Mouse (Mus musculus) hindbrain, embryonic 13.5 days (tissue): Measurements from ENCODE around the gene Evx2. TPM values are rescaled to one million over a fixed set of nuclear protein-coding genes. Genes with fewer than 3 reads are reported as not detected.

Experiments used
- ATAC-seq: fragments of 200-750 bp; cut with Nextera tagmentation; 2 replicates; pipeline ENCODE4 v1.8.0; 2017; ENCODE audit warnings: moderate TSS enrichment; ENCODE audit not compliant: low FRiP score
- H3K27ac ChIP-seq: fragments of 300-500 bp; sonication (generic); 2 replicates; pipeline ENCODE4 v1.5.1; 2015; ENCODE audit warnings: inconsistent platforms, mild to moderate bottlenecking, moderate library complexity
- H3K27me3 ChIP-seq: fragments of 300-500 bp; sonication (generic); 2 replicates; pipeline ENCODE4 v1.6.1; 2015; ENCODE audit warnings: mild to moderate bottlenecking, inconsistent platforms
- H3K36me3 ChIP-seq: fragments of 300-500 bp; sonication (generic); 2 replicates; pipeline ENCODE4 v1.6.1; 2015; ENCODE audit warnings: mild to moderate bottlenecking, inconsistent platforms
- H3K4me1 ChIP-seq: fragments of 300-500 bp; sonication (generic); replicated peaks from 2 replicates; pipeline ENCODE4 v1.6.1; 2015; ENCODE audit warnings: inconsistent platforms
- H3K4me2 ChIP-seq: fragments of 300-500 bp; sonication (generic); 2 replicates; pipeline ENCODE4 v1.6.1; 2015; ENCODE audit warnings: inconsistent platforms, mild to moderate bottlenecking, moderate library complexity
- H3K4me3 ChIP-seq: fragments of 300-500 bp; sonication (generic); 2 replicates; pipeline ENCODE4 v1.5.1; 2015; ENCODE audit warnings: mild to moderate bottlenecking, inconsistent platforms
- H3K9ac ChIP-seq: fragments of 300-500 bp; sonication (generic); 2 replicates; pipeline ENCODE4 v1.6.1; 2015; ENCODE audit warnings: mild to moderate bottlenecking, inconsistent platforms
- H3K9me3 ChIP-seq: fragments of 300-500 bp; sonication (generic); 2 replicates; pipeline ENCODE4 v1.6.1; 2016; ENCODE audit warnings: inconsistent platforms
- WGBS: fragments of 180-500 bp; shearing (Covaris S2); methylation state at CpG from one replicate; pipeline ENCODE4 v1.1.7; 2015; 5-methylcytosine and 5-hydroxymethylcytosine counted together
- polyA plus RNA-seq: library from polyadenylated mRNA; unstranded; fragments of >200 nt; fragmentation: Nextera tagmentation; extraction: Ambion mirVana; gene quantifications from 2 replicates; pipeline ENCODE4 v1.2.1, GENCODE M21; 2015

Evx2 gene
- polyA plus RNA-seq: 1.3 and 1.6 TPM in 2 replicates

DNA sequence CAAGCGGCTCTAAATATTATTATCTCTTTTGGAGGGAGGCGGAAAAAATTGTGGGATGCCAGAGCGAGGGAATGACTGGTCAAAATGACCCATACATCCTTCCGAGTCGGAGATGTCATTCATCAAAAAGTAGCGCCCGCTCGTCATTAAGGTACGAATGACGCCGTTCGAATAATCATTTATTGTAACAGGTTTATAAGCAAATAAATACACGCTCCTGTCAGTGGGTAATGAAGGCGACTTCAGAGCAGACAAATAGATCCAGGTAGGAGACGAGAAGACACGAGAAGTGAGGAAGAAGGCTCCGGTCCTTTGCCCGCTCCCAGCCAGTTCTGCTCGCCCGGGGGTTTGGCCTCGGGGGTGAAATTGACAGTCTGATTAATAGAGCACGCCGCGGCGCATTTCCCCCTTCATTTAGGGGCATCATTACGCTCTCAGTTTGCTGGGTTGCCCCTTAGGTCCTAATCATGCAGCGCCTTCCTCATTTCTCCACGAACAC lies at the start of gene Evx2:
Gene Evx2, minus strand, starts transcription at position 51 of the 499 bp plus-strand sequence.
- Histone ChIP-seq H3K4me3 (peak within 1 kb of the TSS; percentile 36), H3K9me3 (no peaks in the 10 kb centered on the region), H3K9ac (peak within 1 kb of the TSS; percentile 68), H3K27ac (peak within 1 kb of the TSS; percentile 81), H3K4me1 (peaks cover 18% of the 10 kb centered on the region), H3K4me2 (peak within 1 kb of the TSS; percentile 29), H3K27me3 (peaks cover 97% of the 10 kb centered on the region), H3K36me3 (no peaks in the 10 kb centered on the region)
- ATAC-seq: no peak
- WGBS: 1% methylated on average over 28 of the region's 28 CpGs

DNA sequence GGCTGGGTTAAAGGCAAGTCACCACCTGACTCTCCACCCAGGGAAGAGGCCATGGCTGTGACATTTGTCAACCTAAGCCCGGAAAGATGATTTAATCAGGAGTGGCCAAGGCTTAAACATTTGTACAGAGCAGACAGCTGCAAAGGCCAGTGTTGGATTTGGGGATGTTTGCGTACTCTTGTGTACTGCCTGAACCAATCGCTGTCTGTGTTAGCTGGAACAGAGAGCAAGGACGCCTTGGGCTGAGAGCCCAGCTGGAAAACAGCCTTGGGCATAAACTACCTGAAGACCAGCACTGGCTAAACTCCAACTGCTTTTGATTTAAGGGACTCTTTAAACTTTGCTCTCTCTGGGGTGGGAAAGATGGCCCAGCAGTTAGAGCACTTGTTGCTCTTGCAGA lies 49.3 kb upstream of the Evx2 start:
- H3K4me3 ChIP-seq: no peak overlapping the region
- peaks cover 96% of the 10 kb centered on the region for H3K27me3 ChIP-seq
- H3K4me2 ChIP-seq: no peak overlapping the region
- no peak overlapping the region for H3K9ac ChIP-seq
- peaks cover 18% of the 10 kb centered on the region for H3K4me1 ChIP-seq
- no peak overlapping the region for H3K27ac ChIP-seq
- no peak for ATAC-seq
- H3K9me3 ChIP-seq: no peaks in the 10 kb centered on the region
- WGBS: 7% methylated on average over 4 of the region's 4 CpGs
- H3K36me3 ChIP-seq: no peaks in the 10 kb centered on the region

DNA sequence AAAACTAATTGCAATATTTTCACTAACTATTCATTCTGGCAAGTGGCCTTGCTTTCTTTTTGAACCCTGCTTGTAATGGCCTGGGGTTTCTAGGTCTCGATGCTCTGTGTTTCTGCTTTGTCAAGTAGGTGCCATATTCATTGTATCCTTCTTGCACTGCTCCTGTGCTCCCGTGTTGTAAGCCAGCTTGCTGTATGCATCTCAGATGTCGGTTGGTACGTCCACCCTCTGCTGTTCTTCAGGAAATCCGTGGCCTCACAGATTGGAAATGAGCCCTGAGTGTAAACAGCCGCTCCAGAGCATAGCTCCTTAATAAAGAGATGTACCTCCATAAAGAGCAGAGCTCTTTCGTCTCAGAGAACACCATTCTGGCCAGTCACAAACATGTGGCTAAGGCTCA lies 48.2 kb upstream of the Evx2 start:
- Histone ChIP-seq H3K27ac (no peak overlapping the region), H3K9me3 (no peaks in the 10 kb centered on the region), H3K4me2 (0 out of 2 replicates have a peak overlapping the region, but pooled peaks have one; percentile 4), H3K4me1 (peaks cover 18% of the 10 kb centered on the region), H3K9ac (no peak overlapping the region), H3K36me3 (no peaks in the 10 kb centered on the region), H3K4me3 (peak overlapping the region; percentile 7; the same call in 1 of the 2 replicates), H3K27me3 (peaks cover 97% of the 10 kb centered on the region)
- no peak for ATAC-seq
- 9% methylated on average over 7 of the region's 7 CpGs for WGBS

DNA sequence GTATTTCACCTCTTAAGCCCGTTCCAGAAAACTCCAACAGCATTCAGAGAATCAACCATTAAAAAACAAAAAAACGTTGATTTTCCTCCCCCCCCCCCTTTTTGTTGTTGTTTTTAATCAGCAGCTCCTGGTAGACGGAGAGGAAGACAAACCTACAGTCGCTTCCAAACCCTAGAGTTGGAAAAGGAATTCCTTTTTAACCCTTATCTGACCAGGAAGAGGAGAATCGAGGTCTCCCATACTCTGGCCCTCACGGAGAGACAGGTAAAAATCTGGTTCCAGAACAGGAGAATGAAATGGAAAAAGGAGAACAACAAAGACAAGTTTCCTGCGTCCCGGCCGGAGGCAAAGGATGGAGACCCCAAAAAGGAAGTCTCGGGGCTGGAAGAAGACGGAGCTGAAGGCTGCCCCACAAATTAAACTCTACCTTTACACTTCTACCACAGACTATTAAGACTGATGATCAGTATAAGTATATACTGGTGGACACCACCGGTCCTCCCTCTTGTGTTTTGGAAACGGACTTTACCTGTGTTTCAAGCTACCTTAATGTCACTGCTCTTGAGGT lies 47.1 kb upstream of the Evx2 start:
- H3K27me3 ChIP-seq: peaks cover 95% of the 10 kb centered on the region
- H3K36me3 ChIP-seq: no peaks in the 10 kb centered on the region
- no peak for ATAC-seq
- H3K4me3 ChIP-seq: peak overlapping the region; percentile 2; the same call in 1 of the 2 replicates
- H3K4me2 ChIP-seq: 0 out of 2 replicates have a peak overlapping the region, but pooled peaks have one; percentile 11
- H3K9me3 ChIP-seq: no peaks in the 10 kb centered on the region
- no peak overlapping the region for H3K27ac ChIP-seq
- peaks cover 11% of the 10 kb centered on the region for H3K4me1 ChIP-seq
- H3K9ac ChIP-seq: no peak overlapping the region
- WGBS: 3% methylated on average over 13 of the region's 13 CpGs

DNA sequence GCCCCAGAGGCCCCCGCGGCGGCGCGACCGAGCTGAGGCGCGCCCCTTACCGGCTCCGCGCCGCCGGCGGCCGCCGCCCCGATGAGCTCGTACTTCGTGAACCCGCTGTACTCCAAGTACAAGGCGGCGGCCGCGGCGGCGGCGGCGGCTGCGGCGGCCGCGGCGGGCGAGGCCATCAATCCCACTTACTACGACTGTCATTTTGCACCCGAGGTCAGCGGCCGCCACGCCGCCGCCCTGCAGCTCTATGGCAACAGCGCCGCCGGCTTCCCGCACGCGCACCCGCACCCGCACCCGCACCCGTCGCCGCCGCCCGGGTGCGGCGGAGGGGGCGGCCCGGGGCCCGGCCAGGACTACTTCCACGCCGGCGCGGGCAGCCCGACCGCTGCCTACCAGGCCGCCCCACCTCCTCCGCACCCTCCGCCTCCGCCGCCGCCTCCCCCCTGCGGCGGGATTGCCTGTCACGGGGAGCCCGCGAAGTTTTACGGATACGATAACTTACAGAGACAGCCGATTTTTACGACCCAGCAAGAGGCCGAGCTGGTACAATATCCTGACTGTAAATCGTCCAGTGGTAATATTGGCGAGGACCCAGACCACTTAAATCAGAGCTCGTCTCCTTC lies 46.2 kb upstream of the Evx2 start:
- peaks cover 96% of the 10 kb centered on the region for H3K27me3 ChIP-seq
- peak overlapping the region; percentile 53 for H3K27ac ChIP-seq
- H3K9me3 ChIP-seq: no peaks in the 10 kb centered on the region
- H3K4me2 ChIP-seq: peak overlapping the region; percentile 52
- no peak for ATAC-seq
- H3K4me3 ChIP-seq: peak overlapping the region; percentile 37
- peaks cover 11% of the 10 kb centered on the region for H3K4me1 ChIP-seq
- H3K9ac ChIP-seq: peak overlapping the region; percentile 53; the same call in 1 of the 2 replicates
- 0% methylated on average over 39 of the region's 85 CpGs for WGBS
- no peaks in the 10 kb centered on the region for H3K36me3 ChIP-seq

DNA sequence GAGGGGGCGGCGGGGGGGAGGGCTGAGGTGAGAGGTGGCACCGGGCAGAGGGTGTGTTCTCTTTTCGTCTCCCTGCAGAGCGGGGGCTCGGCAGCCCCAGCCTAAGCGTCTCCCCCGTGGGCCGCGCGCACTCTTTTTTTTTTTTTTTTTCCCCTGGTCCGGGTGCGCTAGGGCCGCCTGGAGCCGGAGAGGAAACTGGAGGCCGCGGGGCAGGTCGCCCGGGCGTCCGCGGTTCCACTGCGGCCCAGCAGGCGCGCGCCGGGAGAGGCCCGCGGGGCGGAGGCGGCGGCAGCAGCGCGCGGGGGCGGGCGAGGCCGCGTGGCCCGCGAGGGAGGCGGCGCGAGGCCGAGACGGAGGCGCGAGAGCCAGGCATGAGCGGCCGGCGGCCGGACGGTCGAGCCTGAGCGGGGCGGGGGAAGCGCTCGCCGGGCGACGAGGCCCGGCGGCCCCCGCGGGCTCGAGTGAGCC lies 45.7 kb upstream of the Evx2 start:
- peak overlapping the region; percentile 37 for H3K4me3 ChIP-seq
- H3K4me1 ChIP-seq: peaks cover 11% of the 10 kb centered on the region
- H3K4me2 ChIP-seq: peak overlapping the region; percentile 52
- no peak for ATAC-seq
- peak overlapping the region; percentile 53; the same call in 1 of the 2 replicates for H3K9ac ChIP-seq
- no peaks in the 10 kb centered on the region for H3K36me3 ChIP-seq
- no peaks in the 10 kb centered on the region for H3K9me3 ChIP-seq
- peaks cover 96% of the 10 kb centered on the region for H3K27me3 ChIP-seq
- under 1% methylated on average over 30 of the region's 66 CpGs for WGBS
- peak overlapping the region; percentile 53 for H3K27ac ChIP-seq

DNA sequence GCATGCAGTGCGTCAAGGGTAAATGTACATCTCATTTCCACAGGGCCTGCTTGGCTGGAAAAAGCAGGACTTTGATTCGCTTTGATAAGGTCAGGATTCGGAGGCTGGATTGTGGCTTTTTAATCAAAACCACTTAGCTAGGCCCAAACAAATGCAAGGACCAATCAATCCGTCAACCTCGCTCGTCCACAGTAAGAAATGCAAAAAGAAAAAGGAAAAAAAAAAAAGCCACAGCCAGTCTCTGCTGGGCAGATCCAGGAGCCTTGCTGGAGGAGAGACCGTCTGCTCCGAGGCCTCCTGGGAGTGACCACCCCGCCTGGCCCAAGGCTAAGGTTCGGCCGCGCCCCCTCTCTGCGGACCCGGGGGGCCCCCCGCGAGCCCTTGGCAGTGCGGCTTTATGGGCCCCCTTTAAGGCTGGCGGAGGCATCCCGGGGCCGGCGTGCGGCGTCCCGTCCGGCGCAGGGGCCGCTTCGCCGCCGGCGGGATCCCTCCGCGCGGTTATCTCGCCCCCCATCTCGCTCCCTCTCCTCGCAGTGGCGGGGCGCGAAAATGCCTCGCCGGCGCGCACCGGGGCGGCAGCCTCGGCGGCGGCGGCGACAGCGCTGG lies 45.1 kb upstream of the Evx2 start, which contains the start of gene Hoxd8:
Gene Hoxd8, plus strand, starts transcription at position 223 of the 606 bp plus-strand sequence.
- Histone ChIP-seq H3K9ac (peak within 1 kb of the TSS; percentile 53; the same call in 1 of the 2 replicates), H3K4me2 (peak within 1 kb of the TSS; percentile 52), H3K4me1 (peaks cover 11% of the 10 kb centered on the region), H3K27ac (peak within 1 kb of the TSS; percentile 53), H3K27me3 (peaks cover 96% of the 10 kb centered on the region), H3K4me3 (peak within 1 kb of the TSS; percentile 37), H3K36me3 (no peaks in the 10 kb centered on the region), H3K9me3 (no peaks in the 10 kb centered on the region)
- under 1% methylated on average over 33 of the region's 52 CpGs for WGBS
- no peak for ATAC-seq

DNA sequence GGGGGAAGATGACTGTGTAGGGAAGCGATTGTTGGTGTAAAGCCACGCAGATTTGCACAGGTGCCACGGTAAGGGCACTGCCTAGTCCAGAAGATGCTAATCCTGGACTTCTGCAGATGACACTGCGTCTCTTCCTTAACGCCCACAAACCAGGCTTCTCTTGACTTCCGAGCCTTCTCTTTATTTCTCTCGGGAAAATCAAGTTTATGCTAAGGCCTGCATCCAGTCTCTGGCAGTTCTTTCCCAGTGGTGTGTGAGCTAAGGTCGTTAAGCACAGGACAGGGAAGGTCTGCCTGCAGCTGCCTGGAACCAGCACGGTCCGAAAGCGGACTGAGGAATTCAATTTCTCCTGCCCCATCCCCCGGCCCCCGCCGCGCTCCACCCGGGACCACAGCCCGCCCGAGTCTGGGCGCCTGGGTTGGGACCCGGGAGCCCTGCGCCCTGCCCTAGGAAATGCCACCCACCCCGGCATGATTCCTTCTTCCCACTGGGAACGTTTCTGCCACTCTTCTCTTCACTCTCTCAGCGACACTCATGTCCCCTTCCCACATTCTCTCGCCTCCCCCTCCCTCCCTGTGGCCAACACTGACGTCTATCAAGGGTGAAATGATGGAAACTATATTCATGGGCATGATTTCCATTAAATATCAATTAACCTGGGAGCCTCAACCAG lies 44.5 kb upstream of the Evx2 start:
- 1% methylated on average over 26 of the region's 26 CpGs for WGBS
- Histone ChIP-seq H3K27me3 (peaks cover 96% of the 10 kb centered on the region), H3K36me3 (no peaks in the 10 kb centered on the region), H3K9me3 (no peaks in the 10 kb centered on the region), H3K4me3 (no peak overlapping the region), H3K4me1 (peaks cover 11% of the 10 kb centered on the region), H3K27ac (no peak overlapping the region), H3K9ac (no peak overlapping the region), H3K4me2 (no peak overlapping the region)
- no peak for ATAC-seq

DNA sequence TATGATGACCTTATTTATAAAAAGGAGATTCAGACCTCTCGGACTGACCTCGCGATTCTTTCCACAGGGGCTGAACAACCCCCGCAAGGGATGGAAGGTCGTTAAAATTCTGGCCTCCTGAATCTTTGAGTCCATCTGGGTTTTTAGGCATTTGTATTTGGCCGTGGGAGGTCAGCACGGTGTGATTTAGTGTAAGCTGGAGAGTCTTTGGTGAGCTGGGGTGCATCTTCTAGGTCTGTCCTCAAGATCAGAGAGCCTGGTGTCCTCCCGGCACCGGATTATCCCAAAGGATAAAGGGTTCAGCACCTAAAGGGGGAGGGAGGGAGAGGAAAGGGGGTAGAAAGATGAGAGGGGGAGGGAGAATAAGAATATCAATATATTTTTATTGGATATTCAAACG lies 44.0 kb upstream of the Evx2 start:
- Histone ChIP-seq H3K4me1 (peaks cover 15% of the 10 kb centered on the region), H3K36me3 (no peaks in the 10 kb centered on the region), H3K4me3 (no peak overlapping the region), H3K9ac (no peak overlapping the region), H3K4me2 (no peak overlapping the region), H3K9me3 (no peaks in the 10 kb centered on the region), H3K27me3 (peaks cover 96% of the 10 kb centered on the region), H3K27ac (no peak overlapping the region)
- no peak for ATAC-seq
- 3% methylated on average over 10 of the region's 10 CpGs for WGBS

DNA sequence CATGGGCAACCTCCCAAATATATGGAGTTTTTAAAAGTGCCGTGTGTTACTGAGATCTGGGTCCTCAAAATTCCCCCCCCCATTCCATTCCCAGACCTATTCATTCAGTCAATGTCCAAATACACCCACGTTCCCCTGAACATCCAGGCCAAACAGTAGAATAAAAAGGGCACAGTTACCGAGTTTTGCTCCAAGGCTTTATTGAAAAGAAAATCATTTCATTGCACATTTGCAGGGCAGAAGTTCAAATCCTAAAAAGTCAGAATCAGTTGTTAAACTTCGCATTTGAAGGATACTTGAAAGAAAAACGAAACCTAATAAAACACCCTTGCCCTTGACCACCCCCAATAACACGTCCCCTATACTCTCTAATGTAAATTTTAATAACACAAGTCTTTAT lies 43.5 kb upstream of the Evx2 start:
- no peaks in the 10 kb centered on the region for H3K9me3 ChIP-seq
- no peak for ATAC-seq
- no peak overlapping the region for H3K9ac ChIP-seq
- H3K27me3 ChIP-seq: peaks cover 96% of the 10 kb centered on the region
- WGBS: 7% methylated on average over 6 of the region's 6 CpGs
- no peak overlapping the region for H3K27ac ChIP-seq
- H3K4me2 ChIP-seq: no peak overlapping the region
- H3K36me3 ChIP-seq: no peaks in the 10 kb centered on the region
- peaks cover 20% of the 10 kb centered on the region for H3K4me1 ChIP-seq
- no peak overlapping the region for H3K4me3 ChIP-seq

DNA sequence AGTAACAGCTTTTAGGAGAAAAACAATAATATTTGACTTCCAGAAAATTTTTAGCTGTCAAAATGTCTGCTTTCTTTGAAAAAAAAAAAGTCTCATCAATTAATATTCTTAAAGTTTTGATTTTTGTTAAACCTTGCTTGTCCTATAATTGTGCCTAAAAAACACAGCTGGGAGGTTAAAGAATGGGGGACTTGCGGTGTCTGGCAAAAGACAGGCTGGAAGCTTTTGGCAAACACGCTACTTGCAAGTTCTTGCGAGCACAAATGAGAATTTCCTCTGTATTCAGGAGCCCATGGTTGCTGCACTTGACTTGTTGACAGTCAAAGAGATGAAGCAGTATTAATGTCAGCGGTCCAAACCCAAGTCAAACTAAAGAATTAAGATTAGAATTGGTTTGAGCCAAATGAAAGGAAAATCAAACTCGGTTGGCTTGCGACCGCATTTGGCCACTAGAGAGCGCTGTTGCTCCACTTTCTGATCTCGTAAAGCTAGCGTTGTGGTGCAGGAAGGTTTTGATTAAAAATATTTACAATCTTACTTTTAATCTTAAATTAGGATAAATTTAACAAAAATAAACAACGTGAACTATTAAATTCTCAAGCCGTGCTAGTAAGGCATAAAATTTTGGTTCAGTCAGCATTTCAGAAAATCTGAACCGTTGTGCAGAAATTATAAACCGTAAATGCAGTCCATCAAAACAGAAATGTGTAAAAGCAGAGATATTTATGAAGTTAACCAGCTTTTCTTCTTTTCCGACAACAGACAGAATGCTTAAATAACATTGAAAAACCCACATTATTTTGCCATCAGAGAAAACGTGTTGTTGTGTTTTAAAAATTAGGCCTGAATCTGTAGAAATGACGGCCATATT lies 42.8 kb upstream of the Evx2 start:
- peaks cover 96% of the 10 kb centered on the region for H3K27me3 ChIP-seq

More for the DNA sequence above, 42.8 kb upstream of the Evx2 start:
- WGBS: 10% methylated on average over 17 of the region's 17 CpGs
- ATAC-seq: no peak
- no peak overlapping the region for H3K4me3 ChIP-seq
- no peak overlapping the region for H3K4me2 ChIP-seq
- no peaks in the 10 kb centered on the region for H3K9me3 ChIP-seq
- peaks cover 24% of the 10 kb centered on the region for H3K4me1 ChIP-seq
- no peak overlapping the region for H3K27ac ChIP-seq
- no peaks in the 10 kb centered on the region for H3K36me3 ChIP-seq
- no peak overlapping the region for H3K9ac ChIP-seq
